Mouse (Mus musculus) intestine, embryonic 16.5 days (tissue): ENCODE measurements around the gene Ino80e. TPM values are rescaled to one million over a fixed set of nuclear protein-coding genes. Genes with fewer than 3 reads are reported as not detected.

Experiments
- ATAC-seq: fragments of 200-750 bp; cut with Nextera tagmentation; 2 replicates; pipeline ENCODE4 v1.8.0; 2017; ENCODE audit warnings: moderate TSS enrichment, moderate library complexity
- H3K27ac ChIP-seq: fragments of 300-500 bp; sonication (generic); 2 replicates; pipeline ENCODE4 v1.5.1; 2014; ENCODE audit warnings: mild to moderate bottlenecking, low read length
- H3K27me3 ChIP-seq: fragments of 300-500 bp; sonication (generic); replicated peaks from 2 replicates; pipeline ENCODE4 v1.6.1; 2014; ENCODE audit warnings: low read length, control low read depth, mixed read lengths; ENCODE audit not compliant: control insufficient read depth, insufficient read depth
- H3K36me3 ChIP-seq: fragments of 300-500 bp; sonication (generic); 2 replicates; pipeline ENCODE4 v1.6.1; 2014; ENCODE audit warnings: low read length, control low read depth; ENCODE audit not compliant: control insufficient read depth, insufficient read depth
- H3K4me1 ChIP-seq: fragments of 300-500 bp; sonication (generic); 2 replicates; pipeline ENCODE4 v1.6.1; 2014; ENCODE audit warnings: low read length, control low read depth, mixed read lengths; ENCODE audit not compliant: control insufficient read depth, insufficient read depth
- H3K4me2 ChIP-seq: fragments of 300-500 bp; sonication (generic); 2 replicates; pipeline ENCODE4 v1.6.1; 2014; ENCODE audit warnings: low read depth, low read length, control low read depth
- H3K4me3 ChIP-seq: fragments of 300-500 bp; sonication (generic); 2 replicates; pipeline ENCODE4 v1.5.1; 2014; ENCODE audit warnings: mild to moderate bottlenecking, low read length
- H3K9ac ChIP-seq: fragments of 300-500 bp; sonication (generic); 2 replicates; pipeline ENCODE4 v1.6.1; 2014; ENCODE audit warnings: low read depth, low read length
- H3K9me3 ChIP-seq: fragments of 300-500 bp; sonication (generic); 2 replicates; pipeline ENCODE4 v1.6.1; 2016; ENCODE audit warnings: low read length, control low read depth; ENCODE audit not compliant: control insufficient read depth
- WGBS: fragments of 180-500 bp; shearing (Covaris S2); extraction: QIAGEN DNeasy Blood & Tissue Kit; methylation state at CpG from one replicate; pipeline ENCODE4 v1.1.7; 2014; 5-methylcytosine and 5-hydroxymethylcytosine counted together
- polyA plus RNA-seq: library from polyadenylated mRNA; unstranded; fragments of >200 nt; fragmentation: Nextera tagmentation; extraction: Ambion mirVana; gene quantifications from 2 replicates; pipeline ENCODE4 v1.2.1, GENCODE M21; 2015

Gene Ino80e
- polyA plus RNA-seq, 1 experiment from 2014 or later, result 62.3 TPM

GRCm38 (mm10) chr7:126861429-126862130 is 597 bp downstream of the Ino80e start, which contains the start of gene Hirip3:
TSS of gene Hirip3 (plus strand) at chr7:126861972.
- Histone ChIP-seq H3K9me3 (no peaks in the 10 kb centered on the region), H3K27ac (peak within 1 kb of the TSS; percentile 71), H3K4me3 (peak within 1 kb of the TSS; percentile 65), H3K36me3 (peaks cover 10% of the 10 kb centered on the region), H3K4me2 (peak within 1 kb of the TSS; percentile 78), H3K27me3 (no peaks in the 10 kb centered on the region), H3K9ac (peak within 1 kb of the TSS; percentile 76), H3K4me1 (peaks cover 30% of the 10 kb centered on the region)
- 1% methylated on average over 42 of the region's 42 CpGs for WGBS
- ATAC-seq, result peak; percentile 94

DNA sequence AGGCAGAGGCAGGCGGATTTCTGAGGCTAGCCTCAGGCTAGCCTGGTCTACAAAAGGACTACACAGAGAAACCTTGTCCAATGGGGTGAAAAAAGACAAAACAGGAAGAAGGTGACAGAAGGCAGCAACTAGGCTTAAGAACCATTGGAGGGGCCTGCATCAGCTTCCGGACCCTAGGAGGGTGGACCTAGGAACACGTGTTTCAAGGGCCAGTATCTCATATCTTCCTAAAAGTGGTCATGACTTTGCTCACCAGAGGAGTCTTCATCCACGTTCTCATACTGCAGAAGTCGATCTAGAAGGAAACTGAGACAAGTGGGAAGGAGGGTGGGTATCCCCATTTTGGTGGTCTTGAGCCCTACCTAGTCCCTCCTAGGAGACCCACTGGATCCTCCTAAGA is 1.2 kb downstream of the Ino80e start:
- H3K36me3 ChIP-seq, result peaks cover 11% of the 10 kb centered on the region
- WGBS, result 59% methylated on average over 5 of the region's 5 CpGs
- no peak for ATAC-seq

DNA sequence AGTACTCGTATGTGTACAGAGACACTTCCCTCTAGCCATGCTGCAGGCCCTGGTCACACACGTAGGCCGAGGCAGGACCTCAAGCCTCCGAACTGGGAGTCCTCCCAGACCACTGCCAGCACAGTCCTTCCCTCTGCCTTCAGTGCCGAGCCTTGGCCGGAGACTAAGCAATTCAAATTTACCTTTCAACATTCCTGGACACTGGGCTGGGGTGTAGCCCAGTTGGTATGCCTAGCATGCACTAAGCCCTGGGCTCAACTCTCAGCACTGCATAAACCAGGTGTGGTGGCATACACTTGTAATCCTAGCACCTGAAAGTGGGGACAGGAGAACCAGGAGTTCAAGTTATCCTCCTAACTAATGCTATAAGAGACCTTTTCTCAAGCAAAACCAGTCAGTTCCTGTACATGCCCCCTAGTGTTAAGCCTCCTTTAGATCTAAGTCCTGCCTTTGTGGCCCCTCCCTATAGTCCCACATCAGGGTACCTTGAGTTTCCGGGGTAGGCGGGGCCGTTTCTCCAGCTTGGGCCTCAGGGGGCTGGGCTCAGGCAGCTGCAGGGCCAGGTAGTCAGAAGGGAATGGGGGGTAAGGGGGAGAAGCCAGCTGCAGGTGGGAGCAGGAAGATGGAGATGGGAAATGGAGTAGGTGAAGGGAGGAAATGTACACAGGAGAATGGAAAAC is 5.3 kb downstream of the Ino80e start:
- Histone ChIP-seq H3K27ac (no peak overlapping the region), H3K4me1 (peaks cover 8% of the 10 kb centered on the region), H3K4me3 (no peak overlapping the region), H3K4me2 (no peak overlapping the region), H3K36me3 (peaks cover 25% of the 10 kb centered on the region), H3K27me3 (no peaks in the 10 kb centered on the region), H3K9me3 (no peaks in the 10 kb centered on the region), H3K9ac (no peak overlapping the region)
- no peak for ATAC-seq
- 67% methylated on average over 9 of the region's 9 CpGs for WGBS

More for the DNA sequence above, 1.2 kb downstream of the Ino80e start:
- no peaks in the 10 kb centered on the region for H3K27me3 ChIP-seq
- H3K4me3 ChIP-seq, result peak overlapping the region; percentile 65
- H3K9me3 ChIP-seq, result no peaks in the 10 kb centered on the region
- peak overlapping the region; percentile 76 for H3K9ac ChIP-seq
- H3K4me2 ChIP-seq, result peak overlapping the region; percentile 62
- peaks cover 30% of the 10 kb centered on the region for H3K4me1 ChIP-seq
- H3K27ac ChIP-seq, result no peak overlapping the region

DNA sequence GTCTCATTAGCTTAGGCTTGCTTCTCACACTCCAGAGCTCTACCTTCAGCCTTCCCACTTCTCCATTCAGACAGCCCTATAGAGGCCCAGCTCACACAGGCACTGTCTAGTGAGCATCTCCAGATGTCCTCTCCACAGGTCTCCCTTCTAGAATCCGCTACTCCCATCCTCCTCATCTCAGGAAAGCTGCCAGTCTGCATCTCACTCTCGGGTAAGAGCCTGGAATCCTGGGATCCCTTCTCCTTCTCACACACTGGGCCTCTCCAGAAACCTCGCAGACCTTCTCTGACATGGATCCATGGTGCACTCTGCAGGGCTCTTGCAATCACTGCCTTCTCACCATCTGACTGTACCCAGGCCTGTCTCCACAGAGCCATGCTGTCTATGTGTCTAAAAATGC is 6.5 kb downstream of the Ino80e start:
- H3K36me3 ChIP-seq, result peaks cover 25% of the 10 kb centered on the region
- H3K4me1 ChIP-seq, result peaks cover 2% of the 10 kb centered on the region
- H3K4me2 ChIP-seq, result no peak overlapping the region
- H3K27me3 ChIP-seq, result no peaks in the 10 kb centered on the region
- no peak overlapping the region for H3K4me3 ChIP-seq
- H3K9ac ChIP-seq, result no peak overlapping the region
- H3K9me3 ChIP-seq, result no peaks in the 10 kb centered on the region
- no peak for ATAC-seq
- H3K27ac ChIP-seq, result no peak overlapping the region
- 82% methylated on average over 3 of the region's 3 CpGs for WGBS

DNA sequence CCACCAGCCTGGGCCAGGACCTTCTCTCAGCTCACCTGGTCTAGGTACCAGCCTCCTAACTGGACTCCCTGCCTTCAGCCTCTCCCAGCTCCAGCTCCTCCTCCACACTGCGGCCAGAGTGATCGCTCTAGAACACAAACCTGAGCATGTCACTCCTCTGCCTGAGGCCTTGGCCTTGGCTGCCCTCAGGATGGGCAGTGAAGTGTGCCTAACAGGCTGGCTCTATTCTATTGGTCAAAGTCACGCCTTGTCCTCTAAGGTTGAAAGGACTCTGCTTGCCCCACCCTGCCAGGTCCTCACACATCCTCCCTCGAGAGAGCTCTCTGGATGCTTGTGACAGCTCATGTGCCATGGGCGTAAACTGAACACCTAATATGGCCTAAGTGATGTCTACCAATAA is 8.7 kb downstream of the Ino80e start:
- H3K9ac ChIP-seq, result no peak overlapping the region
- H3K4me2 ChIP-seq, result no peak overlapping the region
- H3K27ac ChIP-seq, result no peak overlapping the region
- H3K4me1 ChIP-seq, result peaks cover 12% of the 10 kb centered on the region
- peaks cover 25% of the 10 kb centered on the region for H3K36me3 ChIP-seq
- 86% methylated on average over 5 of the region's 5 CpGs for WGBS
- no peaks in the 10 kb centered on the region for H3K9me3 ChIP-seq
- no peak overlapping the region for H3K4me3 ChIP-seq
- H3K27me3 ChIP-seq, result peaks cover 10% of the 10 kb centered on the region
- no peak for ATAC-seq

GRCm38 (mm10) chr7:126851192-126851591 is 11.0 kb downstream of the Ino80e start:
- Histone ChIP-seq H3K4me3 (no peak overlapping the region), H3K9ac (no peak overlapping the region), H3K4me1 (peaks cover 28% of the 10 kb centered on the region), H3K9me3 (no peaks in the 10 kb centered on the region), H3K36me3 (peaks cover 14% of the 10 kb centered on the region; the same call in 1 of the 2 replicates), H3K27ac (no peak overlapping the region), H3K27me3 (peaks cover 23% of the 10 kb centered on the region), H3K4me2 (no peak overlapping the region)
- 53% methylated on average over 12 of the region's 12 CpGs for WGBS
- no peak for ATAC-seq

DNA sequence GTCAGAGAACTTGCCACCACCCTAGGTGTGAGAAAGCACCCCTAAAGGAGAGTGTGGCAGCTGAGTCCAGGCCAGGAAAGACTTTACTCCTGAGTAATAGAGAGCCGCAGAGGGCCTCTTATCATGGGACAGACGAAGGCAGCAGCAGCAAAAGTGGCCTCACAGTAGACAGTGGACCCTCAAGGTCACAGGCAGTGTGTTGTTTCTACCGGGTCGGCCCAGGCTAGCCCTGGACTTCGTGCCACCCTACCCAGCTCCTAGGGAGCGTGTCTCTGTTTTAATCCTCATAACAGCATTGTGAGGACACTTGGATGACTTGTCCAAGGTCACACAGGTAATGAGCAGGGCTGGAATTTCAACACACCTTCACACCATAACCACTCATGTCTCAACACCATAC is 12.0 kb downstream of the Ino80e start:
- ATAC-seq, result peak; percentile 62
- Histone ChIP-seq H3K4me3 (no peak overlapping the region), H3K9me3 (no peaks in the 10 kb centered on the region)

DNA sequence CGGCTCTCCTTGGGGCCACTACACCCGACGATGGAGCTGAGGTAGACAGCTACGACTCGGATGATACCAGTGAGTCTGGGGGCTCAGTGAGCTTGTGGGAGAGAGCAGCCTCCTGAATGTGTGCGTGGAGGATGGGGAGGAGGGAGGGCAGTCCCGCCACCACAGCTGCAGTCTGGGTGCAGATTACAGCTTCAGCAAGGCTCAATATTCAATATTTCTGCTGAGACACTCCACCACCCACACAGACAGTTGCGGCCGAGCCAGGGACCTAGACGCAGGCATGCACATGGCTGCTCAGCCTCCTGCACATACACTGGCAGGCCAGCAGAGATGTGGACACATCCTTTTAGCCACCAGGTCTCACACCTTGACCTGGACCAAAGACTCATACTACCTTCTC is 13.4 kb downstream of the Ino80e start:
- Histone ChIP-seq H3K9ac (0 out of 2 replicates have a peak overlapping the region, but pooled peaks have one; percentile 12), H3K4me3 (no peak overlapping the region), H3K4me2 (no peak overlapping the region), H3K9me3 (no peaks in the 10 kb centered on the region), H3K27me3 (peaks cover 23% of the 10 kb centered on the region), H3K4me1 (peaks cover 28% of the 10 kb centered on the region), H3K27ac (no peak overlapping the region), H3K36me3 (peaks cover 13% of the 10 kb centered on the region; the same call in 1 of the 2 replicates)
- ATAC-seq, result 0 out of 2 replicates have a peak, but pooled peaks have one; percentile 4
- 26% methylated on average over 10 of the region's 10 CpGs for WGBS

More for the DNA sequence above, 12.0 kb downstream of the Ino80e start:
- no peak overlapping the region for H3K4me2 ChIP-seq
- no peak overlapping the region for H3K9ac ChIP-seq
- no peak overlapping the region for H3K27ac ChIP-seq
- WGBS, result 72% methylated on average over 6 of the region's 6 CpGs
- peaks cover 14% of the 10 kb centered on the region; the same call in 1 of the 2 replicates for H3K36me3 ChIP-seq
- H3K4me1 ChIP-seq, result peaks cover 28% of the 10 kb centered on the region
- peaks cover 23% of the 10 kb centered on the region for H3K27me3 ChIP-seq
